Mouse (Mus musculus): ENCODE data around the gene 1700102P08Rik.

DNA sequence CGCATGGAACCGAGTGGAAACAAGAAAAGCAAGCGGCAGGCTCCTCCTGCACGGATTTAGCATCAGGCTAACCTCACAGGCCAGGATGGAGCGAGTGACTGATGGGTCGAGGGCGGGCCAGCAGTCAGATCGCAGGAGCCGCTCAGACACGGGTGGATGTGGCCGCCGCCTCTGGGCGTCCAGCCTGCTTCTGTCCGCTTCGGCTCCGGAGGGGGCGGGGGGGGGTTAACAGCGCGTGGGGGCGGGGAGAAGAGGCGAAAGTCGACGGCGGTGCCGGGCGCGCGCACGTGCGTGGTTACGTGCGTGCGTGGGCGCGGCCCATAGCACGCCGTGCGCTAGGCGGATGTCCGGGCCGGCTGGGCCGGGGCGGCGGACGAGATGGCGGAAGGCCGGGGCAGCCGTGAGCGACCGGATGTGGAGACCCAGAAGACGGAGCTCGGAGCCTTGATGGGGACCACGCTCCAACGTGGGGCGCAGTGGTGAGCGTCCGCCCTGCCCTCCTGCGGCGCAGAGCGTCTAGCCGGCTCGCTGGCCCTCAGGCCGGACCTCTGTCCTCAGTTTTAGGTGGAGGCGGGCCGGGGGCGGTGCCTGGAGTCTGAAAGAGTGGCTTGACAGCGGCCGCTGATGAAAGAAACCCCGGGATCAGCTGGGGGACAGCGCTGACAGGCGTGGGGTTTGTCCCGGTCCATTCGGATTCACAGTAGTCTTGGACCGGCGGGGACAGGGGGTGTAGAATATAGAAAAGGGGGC is 44.9 kb upstream of the 1700102P08Rik start, which contains the start of gene Usp4:
- TF ChIP-seq CTCF (IDR thresholded peaks at IDR 0.05; ENCODE audit: low read depth) (no peak), EP300 (IDR thresholded peaks at IDR 0.05; ENCODE audit: low read depth) (peak; percentile 66; the same call in 1 of the 2 replicates)

All from heart, postnatal 0 days (tissue).